Mouse (Mus musculus): ENCODE measurements at regions not wholly inside any gene's neighbourhood (a gene's known extent, or its start where the extent isn't known, plus 50 kb on each side); places are given as distances from the start of the nearest gene placed in this dataset.

- Histone ChIP-seq H3K27me3 (ENCODE audit: insufficient read depth, low read length) (no peaks in the 10 kb centered on the region), H3K36me3 (ENCODE audit: insufficient read depth, low read length) (no peaks in the 10 kb centered on the region), H3K4me3 (replicated peaks; ENCODE audit: low read length) (no peak overlapping the region), H3K4me1 (replicated peaks; ENCODE audit: low read depth, low read length) (no peaks in the 10 kb centered on the region), H3K9me3 (ENCODE audit: low read length) (peaks cover 42% of the 10 kb centered on the region)
- TF ChIP-seq NANOG (IDR thresholded peaks at IDR 0.05; ENCODE audit: borderline replicate concordance, low read length) (no peak), CTCF (conservative IDR thresholded peaks at IDR 0.05; ENCODE audit: low read length) (no peak), POU5F1 (IDR thresholded peaks at IDR 0.05; ENCODE audit: borderline replicate concordance, low read length) (no peak)
These were observed 251.1 kb upstream of the Tenm4 start for GRCm38 (mm10) chr7:95919932-95920331.

GRCm38 (mm10) chr7:95924805-95925204 lies 246.2 kb upstream of the Tenm4 start:
- no peaks in the 10 kb centered on the region for H3K36me3 ChIP-seq (ENCODE audit: insufficient read depth, low read length)
- peaks cover 15% of the 10 kb centered on the region for H3K9me3 ChIP-seq (ENCODE audit: low read length)
- no peaks in the 10 kb centered on the region for H3K27me3 ChIP-seq (ENCODE audit: insufficient read depth, low read length)
- no peaks in the 10 kb centered on the region for H3K4me1 ChIP-seq (replicated peaks; ENCODE audit: low read depth, low read length)
- no peak overlapping the region for H3K4me3 ChIP-seq (replicated peaks; ENCODE audit: low read length)
- TF ChIP-seq NANOG (IDR thresholded peaks at IDR 0.05; ENCODE audit: borderline replicate concordance, low read length) (no peak), CTCF (conservative IDR thresholded peaks at IDR 0.05; ENCODE audit: low read length) (no peak), POU5F1 (IDR thresholded peaks at IDR 0.05; ENCODE audit: borderline replicate concordance, low read length) (no peak)

GRCm38 (mm10) chr7:95926119-95927039 lies 244.7 kb upstream of the Tenm4 start:
- no peaks in the 10 kb centered on the region for H3K36me3 ChIP-seq (ENCODE audit: insufficient read depth, low read length)
- H3K4me1 ChIP-seq (replicated peaks; ENCODE audit: low read depth, low read length) = no peaks in the 10 kb centered on the region
- no peak for TF ChIP-seq POU5F1 (IDR thresholded peaks at IDR 0.05; ENCODE audit: borderline replicate concordance, low read length)
- no peak for TF ChIP-seq NANOG (IDR thresholded peaks at IDR 0.05; ENCODE audit: borderline replicate concordance, low read length)
- TF ChIP-seq CTCF (conservative IDR thresholded peaks at IDR 0.05; ENCODE audit: low read length) = no peak
- H3K9me3 ChIP-seq (ENCODE audit: low read length) = peaks cover 8% of the 10 kb centered on the region; the same call in 1 of the 2 replicates
- H3K27me3 ChIP-seq (ENCODE audit: insufficient read depth, low read length) = no peaks in the 10 kb centered on the region
- no peak overlapping the region for H3K4me3 ChIP-seq (replicated peaks; ENCODE audit: low read length)

- H3K9me3 ChIP-seq (ENCODE audit: low read length) = no peaks in the 10 kb centered on the region
These were observed 234.4 kb upstream of the Tenm4 start for GRCm38 (mm10) chr7:95936599-95936998.

GRCm38 (mm10) chr7:95943420-95943819 lies 227.6 kb upstream of the Tenm4 start:
- Histone ChIP-seq H3K27me3 (ENCODE audit: insufficient read depth, low read length) (no peaks in the 10 kb centered on the region; the same call in 1 of the 2 replicates), H3K4me1 (replicated peaks; ENCODE audit: low read depth, low read length) (no peaks in the 10 kb centered on the region), H3K4me3 (replicated peaks; ENCODE audit: low read length) (no peak overlapping the region), H3K36me3 (ENCODE audit: insufficient read depth, low read length) (no peaks in the 10 kb centered on the region), H3K9me3 (ENCODE audit: low read length) (0 out of 2 replicates have a peak, but pooled peaks cover 2% of the 10 kb centered on the region)
- TF ChIP-seq POU5F1 (IDR thresholded peaks at IDR 0.05; ENCODE audit: borderline replicate concordance, low read length) (no peak), NANOG (IDR thresholded peaks at IDR 0.05; ENCODE audit: borderline replicate concordance, low read length) (no peak), CTCF (conservative IDR thresholded peaks at IDR 0.05; ENCODE audit: low read length) (no peak)

More at GRCm38 (mm10) chr7:95936599-95936998, 234.4 kb upstream of the Tenm4 start:
- H3K4me1 ChIP-seq (replicated peaks; ENCODE audit: low read depth, low read length) = no peaks in the 10 kb centered on the region
- H3K36me3 ChIP-seq (ENCODE audit: insufficient read depth, low read length) = no peaks in the 10 kb centered on the region
- TF ChIP-seq CTCF (conservative IDR thresholded peaks at IDR 0.05; ENCODE audit: low read length) (no peak), POU5F1 (IDR thresholded peaks at IDR 0.05; ENCODE audit: borderline replicate concordance, low read length) (no peak), NANOG (IDR thresholded peaks at IDR 0.05; ENCODE audit: borderline replicate concordance, low read length) (no peak)
- no peak overlapping the region for H3K4me3 ChIP-seq (replicated peaks; ENCODE audit: low read length)
- H3K27me3 ChIP-seq (ENCODE audit: insufficient read depth, low read length) = peaks cover 5% of the 10 kb centered on the region; the same call in 1 of the 2 replicates

- Histone ChIP-seq H3K36me3 (ENCODE audit: insufficient read depth, low read length) (no peaks in the 10 kb centered on the region), H3K4me1 (replicated peaks; ENCODE audit: low read depth, low read length) (no peaks in the 10 kb centered on the region), H3K9me3 (ENCODE audit: low read length) (no peaks in the 10 kb centered on the region), H3K4me3 (replicated peaks; ENCODE audit: low read length) (no peak overlapping the region), H3K27me3 (ENCODE audit: insufficient read depth, low read length) (peaks cover 16% of the 10 kb centered on the region)
- no peak for TF ChIP-seq NANOG (IDR thresholded peaks at IDR 0.05; ENCODE audit: borderline replicate concordance, low read length)
- TF ChIP-seq CTCF (conservative IDR thresholded peaks at IDR 0.05; ENCODE audit: low read length) = no peak
- TF ChIP-seq POU5F1 (IDR thresholded peaks at IDR 0.05; ENCODE audit: borderline replicate concordance, low read length) = no peak
These were observed 218.7 kb upstream of the Tenm4 start for GRCm38 (mm10) chr7:95952395-95952794.

GRCm38 (mm10) chr7:95954511-95954910 lies 216.5 kb upstream of the Tenm4 start:
- Histone ChIP-seq H3K4me3 (replicated peaks; ENCODE audit: low read length) (no peak overlapping the region), H3K9me3 (ENCODE audit: low read length) (no peaks in the 10 kb centered on the region), H3K36me3 (ENCODE audit: insufficient read depth, low read length) (no peaks in the 10 kb centered on the region), H3K27me3 (ENCODE audit: insufficient read depth, low read length) (peaks cover 18% of the 10 kb centered on the region), H3K4me1 (replicated peaks; ENCODE audit: low read depth, low read length) (no peaks in the 10 kb centered on the region)
- no peak for TF ChIP-seq NANOG (IDR thresholded peaks at IDR 0.05; ENCODE audit: borderline replicate concordance, low read length)
- TF ChIP-seq CTCF (conservative IDR thresholded peaks at IDR 0.05; ENCODE audit: low read length) = no peak
- TF ChIP-seq POU5F1 (IDR thresholded peaks at IDR 0.05; ENCODE audit: borderline replicate concordance, low read length) = no peak

GRCm38 (mm10) chr7:95955119-95955518 lies 215.9 kb upstream of the Tenm4 start:
- H3K36me3 ChIP-seq (ENCODE audit: insufficient read depth, low read length) = no peaks in the 10 kb centered on the region
- H3K9me3 ChIP-seq (ENCODE audit: low read length) = no peaks in the 10 kb centered on the region
- H3K27me3 ChIP-seq (ENCODE audit: insufficient read depth, low read length) = peaks cover 18% of the 10 kb centered on the region
- no peak for TF ChIP-seq NANOG (IDR thresholded peaks at IDR 0.05; ENCODE audit: borderline replicate concordance, low read length)
- TF ChIP-seq CTCF (conservative IDR thresholded peaks at IDR 0.05; ENCODE audit: low read length) = no peak
- no peak for TF ChIP-seq POU5F1 (IDR thresholded peaks at IDR 0.05; ENCODE audit: borderline replicate concordance, low read length)
- no peaks in the 10 kb centered on the region for H3K4me1 ChIP-seq (replicated peaks; ENCODE audit: low read depth, low read length)
- H3K4me3 ChIP-seq (replicated peaks; ENCODE audit: low read length) = no peak overlapping the region

Measured in E14TG2a.4 (cell line).